Mouse (Mus musculus) small intestine, adult 2 months (tissue): Measurements from ENCODE around the gene Best1.

Experiments
- CTCF ChIP-seq: fragments of 200-500 bp; IDR thresholded peaks from 2 replicates; pipeline ENCODE4 v1.5.1; 2012; ENCODE audit warnings: low read depth, mild to moderate bottlenecking, control low read depth, inconsistent platforms, low read length, moderate library complexity, mixed read lengths; ENCODE audit not compliant: insufficient replicate concordance, insufficient read length; ENCODE audit errors: extremely low read depth
- POLR2A ChIP-seq: fragments of 200-500 bp; IDR thresholded peaks from 2 replicates; pipeline ENCODE4 v1.6.1; 2012; ENCODE audit warnings: low read depth, mild to moderate bottlenecking, control low read depth, inconsistent platforms, low read length, moderate library complexity

DNA sequence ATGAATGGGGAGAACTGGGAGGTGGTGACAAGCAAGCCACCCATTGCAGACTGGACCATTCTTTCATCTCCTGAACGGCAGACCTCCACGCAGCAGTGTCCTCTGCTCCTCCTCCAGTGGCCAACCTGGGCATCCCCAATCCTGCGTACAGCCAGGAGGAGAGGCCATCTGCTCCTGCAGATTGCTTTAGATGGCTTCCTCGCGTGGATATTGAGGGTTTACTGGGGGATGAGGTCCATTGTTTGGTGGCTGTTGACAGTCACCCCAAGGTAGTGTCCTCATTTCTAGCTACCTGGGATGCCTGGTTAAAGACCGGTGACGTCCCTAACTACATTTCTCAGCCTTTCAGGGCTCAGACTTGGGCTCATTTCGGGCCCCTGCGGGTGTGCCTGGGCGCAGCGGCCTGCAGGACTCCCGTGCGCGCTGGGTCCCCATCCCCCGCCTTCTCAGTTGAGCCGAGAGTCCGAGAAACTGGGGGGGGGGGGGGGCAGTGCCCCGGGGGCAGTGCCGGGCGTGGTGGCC is 39.5 kb upstream of the Best1 start:
- no peak for TF ChIP-seq POLR2A
- no peak for TF ChIP-seq CTCF
